Mouse (Mus musculus) cerebellum, adult 8-10 months (tissue): ENCODE results near the gene Pla2g4b.

Experiments
- DNase-seq: peaks from one replicate; pipeline ENCODE4 v3.0.0; 2022

Gene Pla2g4b

DNA sequence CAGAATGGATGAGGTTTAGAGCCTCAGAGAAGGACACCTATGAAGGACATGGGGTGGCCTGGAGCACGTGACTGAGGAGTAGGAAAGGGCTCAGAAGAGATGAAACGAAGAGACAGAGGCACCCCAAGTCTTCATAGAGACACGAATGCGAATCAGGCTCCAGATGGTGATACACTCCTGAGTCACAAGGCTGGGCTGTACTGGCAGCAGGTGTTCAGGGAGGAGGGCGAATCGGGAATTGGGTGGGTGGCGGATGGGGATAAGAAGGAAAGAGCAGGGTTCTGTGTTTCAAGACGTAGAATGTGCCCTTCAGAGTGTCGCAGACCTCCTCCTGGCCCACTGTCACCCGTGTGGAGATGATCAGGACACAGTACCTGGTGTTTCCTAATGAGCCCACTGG lies 32.0 kb downstream of the Pla2g4b start:
- DNase-seq, result no peak

DNA sequence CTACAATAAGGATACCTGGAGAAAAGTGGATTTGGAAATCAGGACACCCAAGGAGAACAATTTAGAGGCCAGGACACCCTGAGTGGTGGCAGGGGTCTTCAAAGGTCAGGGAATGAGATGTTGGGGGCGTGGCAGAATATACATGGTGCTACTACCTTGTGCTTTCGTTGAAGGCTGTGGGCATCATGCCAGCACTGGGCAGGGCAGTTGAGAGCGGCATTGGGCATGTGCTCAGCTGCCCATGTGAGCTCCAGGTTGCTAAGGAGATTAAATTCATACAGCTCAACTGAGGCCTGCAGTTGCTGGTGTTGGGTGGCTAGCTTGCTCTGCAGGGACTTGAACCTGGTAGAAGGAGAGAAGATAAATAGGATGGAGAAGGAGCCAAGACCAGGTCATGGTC lies 33.0 kb downstream of the Pla2g4b start:
- no peak for DNase-seq

DNA sequence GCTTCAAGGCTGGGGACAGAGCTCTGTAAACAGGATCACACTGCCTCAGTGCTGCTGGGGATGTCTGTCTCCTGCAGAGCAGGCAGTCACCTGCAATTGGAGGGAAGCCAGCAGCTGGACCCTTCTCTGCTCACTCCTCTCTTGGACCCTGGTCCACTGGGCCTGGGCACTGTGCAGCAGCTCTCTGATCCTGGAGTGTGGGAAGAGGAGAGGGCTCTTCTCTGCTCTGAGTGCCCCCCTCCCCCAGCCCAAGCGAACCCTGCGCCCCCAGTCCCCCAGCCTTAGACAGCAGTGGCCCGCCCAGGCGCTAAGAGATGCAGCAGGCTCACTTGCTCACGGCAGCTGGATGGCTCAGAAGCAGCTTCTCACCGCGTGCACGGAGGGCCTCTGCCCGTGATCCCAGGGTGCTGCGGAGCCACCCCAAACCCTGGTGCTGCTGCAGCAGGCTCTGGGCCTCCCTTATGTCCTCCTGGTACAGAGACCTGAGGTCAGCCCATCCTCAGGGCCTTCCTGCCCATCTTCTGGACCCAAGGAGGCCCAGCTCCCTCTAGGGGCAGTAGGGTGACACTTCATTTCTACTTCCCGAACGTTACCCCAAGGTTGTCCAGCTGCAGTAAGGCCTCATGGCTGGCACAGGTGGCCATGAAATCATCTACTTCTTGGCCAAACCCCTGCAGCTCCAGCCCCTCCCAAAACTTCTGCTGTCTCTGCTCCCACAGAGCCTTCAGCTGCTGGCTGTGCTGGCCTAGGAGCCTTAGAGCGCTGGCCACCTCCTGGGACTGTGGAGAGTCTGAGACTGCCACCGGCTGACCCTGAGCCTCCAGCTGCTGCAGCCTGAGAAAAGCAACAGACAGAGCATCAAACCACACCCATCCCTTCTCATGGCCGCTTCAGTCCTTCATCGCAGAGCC lies 35.6 kb downstream of the Pla2g4b start:
- peak; percentile 25 for DNase-seq

- no peak for DNase-seq
These were observed 36.3 kb downstream of the Pla2g4b start for GRCm38 (mm10) chr2:120069466-120069990.

DNA sequence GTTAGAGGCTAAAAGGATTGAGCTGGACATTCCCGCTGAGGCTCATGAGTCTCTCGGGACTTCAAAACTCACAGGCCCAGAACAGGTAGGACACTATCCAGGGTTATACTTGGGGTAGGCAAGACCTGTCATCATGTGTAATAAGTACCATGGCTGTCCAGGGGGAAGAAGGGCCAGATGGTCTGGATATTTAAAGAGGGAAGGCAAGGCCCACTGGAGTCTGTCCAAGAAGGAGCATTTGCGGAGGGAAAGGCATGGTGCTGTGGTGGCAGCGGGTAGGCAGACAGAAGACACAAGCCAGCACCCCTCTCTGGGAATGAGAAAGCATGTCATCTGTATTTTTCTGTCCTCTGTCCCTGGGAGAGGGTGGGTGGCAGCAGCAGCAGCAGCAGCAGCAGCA lies 40.9 kb downstream of the Pla2g4b start:
- no peak for DNase-seq

DNA sequence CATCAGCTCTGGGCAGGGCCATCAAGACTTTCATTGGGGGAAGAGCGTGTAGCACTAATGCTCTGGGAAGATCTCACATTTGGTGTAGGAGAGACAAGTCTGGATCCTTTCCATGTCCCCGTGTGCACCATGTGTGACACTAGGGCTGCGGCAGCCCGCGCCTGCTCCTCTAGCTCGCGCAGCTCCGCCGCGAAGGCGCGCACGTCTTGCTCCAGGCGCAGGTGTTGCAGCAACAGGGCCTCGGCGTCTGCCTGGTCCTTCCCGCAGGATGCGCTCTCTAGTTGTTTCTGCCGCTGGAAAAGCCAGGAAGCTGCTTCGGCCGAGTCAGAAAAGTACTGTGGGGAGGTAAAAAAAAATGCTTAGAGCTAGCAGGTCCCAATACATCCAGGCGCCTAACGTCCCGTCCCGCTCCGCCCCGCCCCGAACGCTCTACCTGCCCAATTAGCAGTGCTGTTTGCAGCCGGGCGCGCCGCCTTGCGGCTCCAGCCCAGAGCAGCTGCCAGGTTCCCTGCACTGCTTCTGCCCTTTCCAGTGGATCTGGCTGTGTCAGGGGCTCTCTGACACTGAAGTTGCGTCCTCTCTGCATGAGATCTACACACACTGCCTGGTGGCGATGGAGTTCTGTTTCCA lies 43.0 kb downstream of the Pla2g4b start:
- peak; percentile 62 for DNase-seq

GRCm38 (mm10) chr2:120082416-120082815 lies 49.2 kb downstream of the Pla2g4b start:
- DNase-seq, result no peak

GRCm38 (mm10) chr2:120084593-120085361 lies 51.6 kb downstream of the Pla2g4b start:
- no peak for DNase-seq

DNA sequence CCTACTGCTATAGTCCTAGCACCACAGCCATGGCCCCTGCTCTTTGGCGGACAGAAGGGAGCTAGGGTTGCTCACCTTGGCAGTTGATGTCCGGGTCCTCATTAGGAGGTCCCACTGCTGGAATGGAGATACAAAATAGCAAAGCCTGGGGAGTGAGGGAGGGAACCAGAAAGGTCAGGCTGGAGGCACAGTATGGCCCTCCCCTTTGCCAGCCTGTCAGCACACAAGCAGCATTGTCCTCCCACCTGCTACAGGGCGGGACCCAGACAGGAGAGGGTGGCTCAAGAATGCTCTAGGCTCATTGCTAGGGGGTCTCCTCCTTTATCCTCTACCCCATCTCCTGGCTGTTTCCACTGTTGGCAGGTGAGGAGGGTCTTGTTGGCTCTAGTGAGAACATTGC lies 52.8 kb downstream of the Pla2g4b start:
- DNase-seq, result no peak

DNA sequence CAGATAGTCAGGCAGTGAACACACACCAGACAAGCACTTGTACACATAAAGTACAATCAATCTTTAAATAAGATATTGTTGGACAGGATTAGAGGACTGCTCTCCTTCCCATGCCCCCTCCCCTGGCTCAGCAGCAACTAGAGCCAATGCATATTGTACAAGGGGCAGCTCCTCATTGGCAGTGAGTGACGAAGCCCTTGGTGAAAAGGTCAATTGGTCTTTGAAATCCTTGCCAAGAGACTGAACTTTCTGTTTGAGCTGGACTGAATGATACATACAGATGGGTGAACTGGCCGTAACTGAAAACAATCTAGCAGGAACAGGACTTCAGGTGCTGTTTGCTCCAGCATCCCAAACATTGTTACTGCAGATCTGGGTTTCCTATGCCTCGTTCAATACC lies 54.2 kb downstream of the Pla2g4b start:
- DNase-seq, result no peak

DNA sequence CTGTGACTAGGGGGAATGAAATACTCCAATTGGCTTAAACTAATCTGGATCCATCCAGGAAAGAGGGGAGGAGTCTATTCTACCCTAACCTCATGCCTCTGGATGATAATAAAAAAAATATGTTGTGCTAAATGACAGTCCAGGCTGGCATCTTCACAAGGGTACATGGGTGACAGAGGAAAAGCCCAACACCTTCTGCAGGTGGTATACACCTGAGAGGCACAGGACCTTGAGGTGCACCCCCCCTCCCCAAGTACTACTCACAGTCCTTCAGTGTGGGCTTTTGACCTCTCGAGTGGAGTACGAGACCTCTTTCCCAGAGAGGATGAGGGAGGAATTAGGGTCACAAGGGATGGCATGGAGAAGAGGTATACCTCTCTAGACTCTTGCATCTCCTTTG lies 54.7 kb downstream of the Pla2g4b start:
- no peak for DNase-seq

DNA sequence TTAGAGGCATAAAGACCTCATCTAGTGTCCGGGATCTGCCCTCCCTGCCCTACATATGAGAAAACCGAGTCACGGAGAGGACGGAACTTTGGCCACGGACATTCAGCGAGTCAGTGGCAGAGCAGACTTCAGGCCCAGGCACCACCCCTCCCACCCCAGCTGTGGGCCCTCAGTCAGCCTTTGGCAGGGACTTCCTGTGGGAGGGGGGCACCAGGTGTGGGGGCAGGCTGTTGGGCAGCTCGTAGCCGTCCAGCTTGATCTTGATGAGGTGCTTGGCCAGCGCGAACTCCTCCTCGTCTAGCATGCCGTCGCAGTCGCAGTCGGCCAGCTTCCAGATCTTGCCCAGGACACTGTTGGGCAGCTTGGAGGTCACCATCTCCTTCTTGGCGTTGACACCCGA lies 57.8 kb downstream of the Pla2g4b start:
- no peak for DNase-seq
